12 mouse cellular contexts compared by ENCODE assay signal in genomic region chr16:15083692-15084091, GRCm38 (mm10).
A peak's percentile ranks its signal among the peaks of the same experiment; 100 is the strongest.
DNase-seq lines count a peak whose midpoint lies in the region; ATAC-seq and TF ChIP-seq lines count a peak whose summit lies in the region.
"Had no signal": no experiment of that assay in that cellular context is flagged by ENCODE, and none has a peak within 500 bp of the region (broad histone marks: within the 10 kb centered on the region; RNA-seq: fewer than 3 reads in every experiment).

No protein-coding gene starts in this region.

- 62% methylated on average over 3 of the region's 3 CpGs for WGBS in heart, embryonic 13.5 days
- WGBS in lung, embryonic 14.5 days, result 60% methylated on average over 3 of the region's 3 CpGs
- 33% methylated on average over 3 of the region's 3 CpGs for WGBS in limb, embryonic 10.5 days
- WGBS in liver, embryonic 12.5 days (ENCODE audit: insufficient replicate concordance), result 33% methylated on average over 3 of the region's 3 CpGs

- no peaks in the 10 kb centered on the region for H3K36me3 ChIP-seq in heart, embryonic 13.5 days
- H3K36me3 ChIP-seq in lung, embryonic 14.5 days (ENCODE audit: insufficient read depth), result no peaks in the 10 kb centered on the region
- no peaks in the 10 kb centered on the region for H3K36me3 ChIP-seq in limb, embryonic 10.5 days
- no peaks in the 10 kb centered on the region for H3K36me3 ChIP-seq in liver, embryonic 12.5 days
- H3K36me3 ChIP-seq: liver, embryonic 15.5 days; stomach, embryonic 15.5 days had no signal

- no peak for TF ChIP-seq CTCF in lung, embryonic 14.5 days (IDR thresholded peaks at IDR 0.05; ENCODE audit: low read depth)

- H3K4me1 ChIP-seq in heart, embryonic 13.5 days, result peaks cover 11% of the 10 kb centered on the region; the same call in 1 of the 2 replicates
- peaks cover 4% of the 10 kb centered on the region; the same call in 1 of the 2 replicates for H3K4me1 ChIP-seq in lung, embryonic 14.5 days (ENCODE audit: insufficient read depth)
- peaks cover 4% of the 10 kb centered on the region for H3K4me1 ChIP-seq in brown adipose tissue, adult 24 weeks (ENCODE audit: control insufficient read depth, insufficient read depth, insufficient read length, low read length)
- peaks cover 25% of the 10 kb centered on the region for H3K4me1 ChIP-seq in limb, embryonic 10.5 days
- no peaks in the 10 kb centered on the region for H3K4me1 ChIP-seq in liver, embryonic 12.5 days
- H3K4me1 ChIP-seq: liver, embryonic 15.5 days had no signal

- H3K27ac ChIP-seq in heart, embryonic 13.5 days (replicated peaks), result 0 out of 2 replicates have a peak overlapping the region, but pooled peaks have one; percentile 25
- peak overlapping the region; percentile 96 for H3K27ac ChIP-seq in lung, embryonic 14.5 days (ENCODE audit: low read depth)
- 0 out of 2 replicates have a peak overlapping the region, but pooled peaks have one; percentile 5 for H3K27ac ChIP-seq in brown adipose tissue, adult 24 weeks (replicated peaks; ENCODE audit: low read depth, low read length)
- peak overlapping the region; percentile 93 for H3K27ac ChIP-seq in limb, embryonic 10.5 days
- no peak overlapping the region for H3K27ac ChIP-seq in liver, embryonic 12.5 days
- H3K27ac ChIP-seq: liver, embryonic 15.5 days had no signal

- intact Hi-C loops in heart, postnatal 25 days (cut with DNase I), result no loop called here

- no peak overlapping the region for H3K4me3 ChIP-seq in heart, embryonic 13.5 days
- no peak overlapping the region for H3K4me3 ChIP-seq in lung, embryonic 14.5 days (ENCODE audit: low read depth, low read length)
- no peak overlapping the region for H3K4me3 ChIP-seq in brown adipose tissue, adult 24 weeks (ENCODE audit: insufficient read depth, low read depth, low read length)
- H3K4me3 ChIP-seq in limb, embryonic 10.5 days, result peak overlapping the region; percentile 57; the same call in 1 of the 2 replicates
- H3K4me3 ChIP-seq in liver, embryonic 12.5 days, result no peak overlapping the region
- H3K4me3 ChIP-seq: liver, embryonic 15.5 days had no signal

- H3K9ac ChIP-seq in heart, embryonic 13.5 days, result no peak overlapping the region
- no peak overlapping the region for H3K9ac ChIP-seq in lung, embryonic 14.5 days
- H3K9ac ChIP-seq in liver, embryonic 12.5 days, result no peak overlapping the region
- H3K9ac ChIP-seq: liver, embryonic 15.5 days; stomach, embryonic 15.5 days had no signal

- DNase-seq in heart, postnatal 25 days (ENCODE audit: low spot score), result no peak
- DNase-seq in lung, embryonic 14.5 days, result peak; percentile 20
- DNase-seq in lung, postnatal 14 days, result no peak
- no peak for DNase-seq in limb, embryonic 10.5 days (ENCODE audit: low spot score)
- no peak for DNase-seq in thymus, postnatal 4 days
- DNase-seq: heart, postnatal 4 days had no signal

- ATAC-seq in heart, embryonic 13.5 days (ENCODE audit: extremely low read depth, insufficient number of reproducible peaks, low FRiP score, low TSS enrichment), result no peak
- ATAC-seq in lung, embryonic 14.5 days (ENCODE audit: insufficient read depth), result no peak
- no peak for ATAC-seq in liver, embryonic 12.5 days
- ATAC-seq: intestine, postnatal 0 days had no signal

- peaks cover 4% of the 10 kb centered on the region; the same call in 1 of the 2 replicates for H3K9me3 ChIP-seq in heart, embryonic 13.5 days
- H3K9me3 ChIP-seq in lung, embryonic 14.5 days (ENCODE audit: low read depth, low read length), result no peaks in the 10 kb centered on the region; the same call in 1 of the 2 replicates
- H3K9me3 ChIP-seq in limb, embryonic 10.5 days (replicated peaks), result no peaks in the 10 kb centered on the region
- no peaks in the 10 kb centered on the region for H3K9me3 ChIP-seq in liver, embryonic 12.5 days (replicated peaks)
- H3K9me3 ChIP-seq: liver, embryonic 15.5 days; stomach, embryonic 15.5 days had no signal

- no peaks in the 10 kb centered on the region for H3K27me3 ChIP-seq in heart, embryonic 13.5 days (replicated peaks)
- H3K27me3 ChIP-seq in lung, embryonic 14.5 days (ENCODE audit: insufficient read depth, low read length), result 0 out of 2 replicates have a peak, but pooled peaks cover 3% of the 10 kb centered on the region
- H3K27me3 ChIP-seq in limb, embryonic 10.5 days (ENCODE audit: low read depth, poor library complexity, severe bottlenecking), result no peaks in the 10 kb centered on the region
- peaks cover 24% of the 10 kb centered on the region for H3K27me3 ChIP-seq in liver, embryonic 12.5 days (replicated peaks)
- H3K27me3 ChIP-seq: stomach, embryonic 15.5 days had no signal

- no peak overlapping the region for H3K4me2 ChIP-seq in heart, embryonic 13.5 days
- no peak overlapping the region for H3K4me2 ChIP-seq in lung, embryonic 14.5 days
- no peak overlapping the region for H3K4me2 ChIP-seq in liver, embryonic 12.5 days
- H3K4me2 ChIP-seq: liver, embryonic 15.5 days had no signal
